Comparison of ENCODE assay signal across 12 mouse cellular contexts in genomic region chr2:33641859-33642571, GRCm38 (mm10). TPM values are rescaled to one million over a fixed set of nuclear protein-coding genes. Genes with fewer than 3 reads are reported as not detected.
DNase-seq lines count a peak whose midpoint lies in the region; ATAC-seq and TF ChIP-seq lines count a peak whose summit lies in the region.
"Had no signal": no experiment of that assay in that cellular context is flagged by ENCODE, and none has a peak within 500 bp of the region (broad histone marks: within the 10 kb centered on the region; RNA-seq: fewer than 3 reads in every experiment).

No protein-coding gene starts in this region.

- ATAC-seq in lung, embryonic 14.5 days (ENCODE audit: insufficient read depth): no peak
- no peak for ATAC-seq in forebrain, embryonic 12.5 days (ENCODE audit: low FRiP score)
- ATAC-seq in neural tube, embryonic 11.5 days (ENCODE audit: insufficient read depth, low FRiP score, low TSS enrichment): no peak

- H3K9ac ChIP-seq in lung, embryonic 14.5 days: no peak overlapping the region
- peak overlapping the region; percentile 18; the same call in 1 of the 2 replicates for H3K9ac ChIP-seq in forebrain, embryonic 12.5 days
- H3K9ac ChIP-seq in neural tube, embryonic 11.5 days (ENCODE audit: low read length): no peak overlapping the region; the same call in 1 of the 2 replicates

- WGBS in lung, embryonic 14.5 days: under 1% methylated on average over 41 of the region's 41 CpGs
- under 1% methylated on average over 41 of the region's 41 CpGs for WGBS in forebrain, embryonic 12.5 days
- WGBS in limb, embryonic 10.5 days: under 1% methylated on average over 41 of the region's 41 CpGs
- WGBS in neural tube, embryonic 11.5 days: under 1% methylated on average over 40 of the region's 41 CpGs

- peak overlapping the region; percentile 18; the same call in 1 of the 2 replicates for H3K4me3 ChIP-seq in lung, embryonic 14.5 days (ENCODE audit: low read depth, low read length)
- peak overlapping the region; percentile 25 for H3K4me3 ChIP-seq in forebrain, embryonic 12.5 days (replicated peaks)
- peak overlapping the region; percentile 79 for H3K4me3 ChIP-seq in limb, embryonic 10.5 days
- peak overlapping the region; percentile 50 for H3K4me3 ChIP-seq in neural tube, embryonic 11.5 days (ENCODE audit: low read depth, low read length)

- H3K4me2 ChIP-seq in lung, embryonic 14.5 days: peak overlapping the region; percentile 15; the same call in 1 of the 2 replicates
- H3K4me2 ChIP-seq in forebrain, embryonic 12.5 days: peak overlapping the region; percentile 33
- H3K4me2 ChIP-seq in neural tube, embryonic 11.5 days (ENCODE audit: low read depth): peak overlapping the region; percentile 38

- TF ChIP-seq CTCF in lung, embryonic 14.5 days (IDR thresholded peaks at IDR 0.05; ENCODE audit: low read depth): no peak

- no peak for DNase-seq in lung, embryonic 14.5 days
- DNase-seq in lung, postnatal 25 days (ENCODE audit: low spot score): no peak
- DNase-seq in limb, embryonic 10.5 days (ENCODE audit: low spot score): peak; percentile 81
- DNase-seq in neural tube, embryonic 11.5 days (ENCODE audit: low spot score): peak; percentile 59
- DNase-seq in frontal cortex, postnatal 36 days (ENCODE audit: low spot score in 2 of 2): no peak
- no peak for DNase-seq in ovary, postnatal 10 days (ENCODE audit: low spot score)
- DNase-seq in gastrocnemius, postnatal 36 days: no peak
- DNase-seq: kidney, adult 11 months; lung, postnatal 4 days; spleen, adult 18-20 months had no signal

- H3K36me3 ChIP-seq in lung, embryonic 14.5 days (ENCODE audit: insufficient read depth): no peaks in the 10 kb centered on the region
- no peaks in the 10 kb centered on the region for H3K36me3 ChIP-seq in forebrain, embryonic 12.5 days (replicated peaks)
- H3K36me3 ChIP-seq in limb, embryonic 10.5 days: peaks cover 40% of the 10 kb centered on the region
- H3K36me3 ChIP-seq in neural tube, embryonic 11.5 days (ENCODE audit: control insufficient read depth, insufficient read depth, low read length): no peaks in the 10 kb centered on the region

- no peaks in the 10 kb centered on the region for H3K4me1 ChIP-seq in lung, embryonic 14.5 days (ENCODE audit: insufficient read depth)
- peaks cover 39% of the 10 kb centered on the region for H3K4me1 ChIP-seq in forebrain, embryonic 12.5 days
- H3K4me1 ChIP-seq in limb, embryonic 10.5 days: peaks cover 85% of the 10 kb centered on the region
- peaks cover 4% of the 10 kb centered on the region for H3K4me1 ChIP-seq in neural tube, embryonic 11.5 days (ENCODE audit: control insufficient read depth, insufficient read depth, low read length)

- H3K9me3 ChIP-seq in lung, embryonic 14.5 days (ENCODE audit: low read depth, low read length): no peaks in the 10 kb centered on the region
- no peaks in the 10 kb centered on the region for H3K9me3 ChIP-seq in forebrain, embryonic 12.5 days
- no peaks in the 10 kb centered on the region for H3K9me3 ChIP-seq in limb, embryonic 10.5 days (replicated peaks)
- H3K9me3 ChIP-seq in neural tube, embryonic 11.5 days (ENCODE audit: control insufficient read depth, low read length): no peaks in the 10 kb centered on the region

- intact Hi-C loops in gastrocnemius, postnatal 36 days (cut with DNase I): loop anchor here (2.0 kb wide), 2 partner anchors 69 to 155 kb away; no protein-coding TSS in a partner anchor

- H3K27ac ChIP-seq in lung, embryonic 14.5 days (ENCODE audit: low read depth): no peak overlapping the region
- H3K27ac ChIP-seq in forebrain, embryonic 12.5 days: no peak overlapping the region
- peak overlapping the region; percentile 93 for H3K27ac ChIP-seq in limb, embryonic 10.5 days
- no peak overlapping the region for H3K27ac ChIP-seq in neural tube, embryonic 11.5 days (ENCODE audit: low read depth, low read length)

- H3K27me3 ChIP-seq in lung, embryonic 14.5 days (ENCODE audit: insufficient read depth, low read length): peaks cover 97% of the 10 kb centered on the region
- peaks cover 100% of the 10 kb centered on the region for H3K27me3 ChIP-seq in forebrain, embryonic 12.5 days
- H3K27me3 ChIP-seq in limb, embryonic 10.5 days (ENCODE audit: low read depth, poor library complexity, severe bottlenecking): peaks cover 98% of the 10 kb centered on the region
- peaks cover 100% of the 10 kb centered on the region for H3K27me3 ChIP-seq in neural tube, embryonic 11.5 days (ENCODE audit: control insufficient read depth, insufficient read depth, low read length)

RNA-seq across cellular contexts. Expression of gene Lmx1b, which starts 1.7 kb away (rescaled TPM):
- 0.09 TPM in 1 of 2 replicates, not detected in the other for polyA plus RNA-seq in lung, embryonic 14.5 days (2014; fragmentation: Nextera tagmentation; extraction: Ambion mirVana)
- 0.84 and 0.91 TPM in 2 replicates for polyA plus RNA-seq in forebrain, embryonic 12.5 days (2016; fragmentation: Nextera tagmentation; extraction: Ambion mirVana)
- 11.0 and 13.9 TPM in 2 replicates for polyA plus RNA-seq in limb, embryonic 10.5 days (2016; fragmentation: Nextera tagmentation; extraction: Ambion mirVana)
- 1.6 and 1.7 TPM in 2 replicates for polyA plus RNA-seq in neural tube, embryonic 11.5 days (2014; fragmentation: Nextera tagmentation; extraction: Ambion mirVana)
- under 1 TPM; 0.13 to 0.25 TPM for total RNA-seq in gastrocnemius, postnatal 36 days (2021)
- total RNA-seq: common myeloid progenitor, adult 5-6 weeks had no signal

Comparison
In these comparisons a context has a peak if more than half of its experiments do, and no peak if none do; other contexts are left out.
1. DNase-seq: peak in limb, embryonic 10.5 days (single experiment) and neural tube, embryonic 11.5 days (single experiment); none in lung, embryonic 14.5 days (single experiment), lung, postnatal 25 days (single experiment), frontal cortex, postnatal 36 days (0 of 2), ovary, postnatal 10 days (single experiment) and gastrocnemius, postnatal 36 days (0 of 2).
2. H3K4me3 ChIP-seq: peak in every context shown above with its lines; median percentile 79 in limb, embryonic 10.5 days; 50 in neural tube, embryonic 11.5 days; 25 in forebrain, embryonic 12.5 days; 18 in lung, embryonic 14.5 days.
3. Peak in every context shown above with its lines, with median percentiles within 50 percentile points of each other: H3K4me2 ChIP-seq.